Mouse (Mus musculus) testis, adult 2 months (tissue): ENCODE data around the gene Wfikkn1.

ENCODE experiments used
- CTCF ChIP-seq: fragments of 200-500 bp; IDR thresholded peaks from 2 replicates; pipeline ENCODE4 v1.5.1; 2012; ENCODE audit warnings: low read depth, mild to moderate bottlenecking, inconsistent platforms, low read length, moderate library complexity; ENCODE audit not compliant: control insufficient read depth, insufficient read depth, insufficient replicate concordance
- POLR2A ChIP-seq: fragments of 200-500 bp; IDR thresholded peaks from 2 replicates; pipeline ENCODE4 v1.6.1; 2012; ENCODE audit warnings: low read depth, mild to moderate bottlenecking, inconsistent platforms, low read length, moderate library complexity; ENCODE audit not compliant: control insufficient read depth

GRCm38 (mm10) chr17:25887467-25887866 lies 6.8 kb upstream of the Wfikkn1 start:
- TF ChIP-seq CTCF (no peak), POLR2A (no peak)
